Mouse (Mus musculus): ENCODE results near the gene Sppl3. TPM values are rescaled to one million over a fixed set of nuclear protein-coding genes. Genes with fewer than 3 reads are reported as not detected.

Sppl3 gene
- total RNA-seq, 2 experiments from 2014 or later = 85.2 to 87.0 TPM

DNA sequence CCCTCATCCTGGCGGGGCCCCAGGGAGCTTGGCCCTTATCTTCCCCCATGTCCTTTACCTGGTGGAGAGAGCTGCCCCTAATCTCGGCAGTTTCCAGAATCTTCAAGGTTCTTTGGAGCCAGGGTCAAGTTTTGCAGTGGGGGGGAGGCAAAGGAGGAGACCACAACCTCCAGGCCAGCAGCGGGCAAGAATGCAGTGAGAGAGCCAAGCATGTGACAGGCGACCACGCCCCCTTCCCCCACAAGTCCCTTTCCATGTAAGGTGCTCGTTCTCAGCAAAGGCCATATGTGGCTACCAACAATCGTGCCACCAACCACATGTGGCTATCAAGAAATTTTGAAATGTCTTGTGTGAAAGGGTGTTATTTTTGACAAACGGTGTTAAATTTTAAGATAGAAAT, 37.8 kb upstream of the Sppl3 start:
- Histone ChIP-seq H3K4me3 (no peak overlapping the region), H3K27ac (no peak overlapping the region)
- DNase-seq (ENCODE audit: extremely low spot score in 1 of 2, low spot score in 2 of 2) = no peak
- TF ChIP-seq CTCF (IDR thresholded peaks at IDR 0.05) = no peak
- intact Hi-C loops (cut with DNase I) = no loop called here

- no peak overlapping the region for H3K4me3 ChIP-seq
- TF ChIP-seq CTCF (IDR thresholded peaks at IDR 0.05) = no peak
- intact Hi-C loops (cut with DNase I) = loop anchor here (5.0 kb wide), 2 partner anchors 130 to 185 kb away; no protein-coding TSS in a partner anchor
- H3K27ac ChIP-seq = no peak overlapping the region
- no peak for DNase-seq (ENCODE audit: extremely low spot score in 1 of 2, low spot score in 2 of 2)
Measured at GRCm38 (mm10) chr5:114976935-114977334, 34.0 kb upstream of the Sppl3 start.

DNA sequence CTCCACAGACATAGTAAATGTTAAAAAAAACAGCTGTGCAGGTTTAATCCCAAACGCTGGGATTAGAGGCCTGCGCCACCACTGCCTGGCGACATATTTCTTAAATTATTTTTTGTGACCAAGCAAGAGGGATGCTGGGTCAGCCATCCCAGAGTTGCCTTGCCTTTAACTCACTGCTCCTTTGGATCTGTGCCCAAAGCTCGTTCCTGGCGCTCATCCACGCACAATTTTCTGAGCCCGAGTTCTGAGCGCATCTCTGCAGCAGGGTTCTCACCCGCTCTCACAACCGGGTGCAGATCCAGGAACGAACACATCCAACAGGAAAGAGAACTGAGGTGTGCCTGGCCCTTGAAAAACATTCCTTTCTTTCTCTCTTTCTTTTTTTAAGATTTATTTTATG, 32.5 kb upstream of the Sppl3 start:
- no peak for TF ChIP-seq CTCF (IDR thresholded peaks at IDR 0.05)
- DNase-seq (ENCODE audit: extremely low spot score in 1 of 2, low spot score in 2 of 2) = no peak
- no peak overlapping the region for H3K4me3 ChIP-seq
- H3K27ac ChIP-seq = no peak overlapping the region
- intact Hi-C loops (cut with DNase I) = loop anchor here (2.0 to 5.0 kb wide), 3 partner anchors 129 to 256 kb away; partner anchors contain the start of gene Pop5

GRCm38 (mm10) chr5:114978888-114979249, 32.1 kb upstream of the Sppl3 start:
- DNase-seq (ENCODE audit: extremely low spot score in 1 of 2, low spot score in 2 of 2) = no peak
- Histone ChIP-seq H3K27ac (no peak overlapping the region), H3K4me3 (peak overlapping the region; percentile 42; the same call in 1 of the 2 replicates)
- intact Hi-C loops (cut with DNase I) = loop anchor here (1.0 to 5.0 kb wide), 4 partner anchors 97 to 256 kb away; partner anchors contain the start of gene Pop5
- TF ChIP-seq CTCF (IDR thresholded peaks at IDR 0.05) = no peak

DNA sequence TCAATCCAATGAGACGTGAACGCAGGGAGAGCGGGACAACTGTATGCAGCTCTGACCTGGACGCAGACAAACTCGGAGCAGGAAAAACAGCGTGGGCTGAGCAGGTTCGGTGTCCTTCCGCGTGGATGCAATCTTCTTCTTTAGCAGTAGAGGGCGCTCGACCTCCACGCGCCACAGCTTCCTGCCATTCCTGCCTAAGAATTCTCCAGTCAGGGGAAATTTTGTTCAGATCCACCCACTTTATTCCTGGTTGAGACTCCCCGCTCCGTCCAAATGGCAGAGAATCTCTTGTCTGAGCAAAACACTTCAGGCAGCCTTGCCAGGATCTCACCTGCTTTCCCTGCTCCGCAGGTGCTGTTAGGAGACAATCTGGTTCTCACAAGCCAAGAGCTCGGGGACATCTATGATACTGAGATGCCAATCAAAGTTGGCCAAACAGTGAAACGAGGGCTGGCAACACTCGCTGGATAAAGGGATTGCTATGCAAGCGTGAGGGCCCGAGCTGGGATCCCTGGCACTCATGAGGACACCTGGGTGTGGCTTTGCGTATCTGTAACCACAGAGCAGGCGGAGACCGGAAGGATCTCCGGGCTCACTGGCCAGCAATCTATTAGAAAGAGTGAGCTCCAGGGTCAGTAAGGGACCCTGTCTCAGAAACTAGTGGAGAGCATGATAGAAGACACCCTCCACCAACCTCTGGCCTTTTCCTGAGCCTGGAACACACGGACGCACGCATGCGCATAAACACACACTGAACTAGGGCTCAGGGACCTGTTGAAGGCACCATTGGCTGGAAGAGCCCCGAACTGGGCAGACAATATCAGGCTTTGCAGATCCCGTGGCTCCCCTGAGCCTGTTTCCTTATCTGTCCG, 31.5 kb upstream of the Sppl3 start:
- DNase-seq (ENCODE audit: extremely low spot score in 1 of 2, low spot score in 2 of 2) = peak; percentile 79 to 81
- Histone ChIP-seq H3K27ac (no peak overlapping the region), H3K4me3 (peak overlapping the region; percentile 42)
- peak; percentile 96 for TF ChIP-seq CTCF (IDR thresholded peaks at IDR 0.05)
- intact Hi-C loops (cut with DNase I) = loop anchor here (1.0 to 5.0 kb wide), 4 partner anchors 97 to 255 kb away; partner anchors contain the start of gene Pop5

GRCm38 (mm10) chr5:114980122-114980748, 30.7 kb upstream of the Sppl3 start:
- intact Hi-C loops (cut with DNase I) = no loop called here
- no peak for DNase-seq (ENCODE audit: extremely low spot score in 1 of 2, low spot score in 2 of 2)
- TF ChIP-seq CTCF (IDR thresholded peaks at IDR 0.05) = no peak
- peak overlapping the region; percentile 42; the same call in 1 of the 2 replicates for H3K4me3 ChIP-seq
- H3K27ac ChIP-seq = no peak overlapping the region

GRCm38 (mm10) chr5:114982001-114982400, 28.9 kb upstream of the Sppl3 start:
- Histone ChIP-seq H3K4me3 (no peak overlapping the region), H3K27ac (no peak overlapping the region)
- no peak for TF ChIP-seq CTCF (IDR thresholded peaks at IDR 0.05)
- DNase-seq (ENCODE audit: extremely low spot score in 1 of 2, low spot score in 2 of 2) = no peak
- intact Hi-C loops (cut with DNase I) = no loop called here

- no peak overlapping the region for H3K4me3 ChIP-seq
- no peak overlapping the region for H3K27ac ChIP-seq
- TF ChIP-seq CTCF (IDR thresholded peaks at IDR 0.05) = no peak
- no peak for DNase-seq (ENCODE audit: extremely low spot score in 1 of 2, low spot score in 2 of 2)
- intact Hi-C loops (cut with DNase I) = no loop called here
Measured at GRCm38 (mm10) chr5:114985074-114985473, 25.9 kb upstream of the Sppl3 start.

DNA sequence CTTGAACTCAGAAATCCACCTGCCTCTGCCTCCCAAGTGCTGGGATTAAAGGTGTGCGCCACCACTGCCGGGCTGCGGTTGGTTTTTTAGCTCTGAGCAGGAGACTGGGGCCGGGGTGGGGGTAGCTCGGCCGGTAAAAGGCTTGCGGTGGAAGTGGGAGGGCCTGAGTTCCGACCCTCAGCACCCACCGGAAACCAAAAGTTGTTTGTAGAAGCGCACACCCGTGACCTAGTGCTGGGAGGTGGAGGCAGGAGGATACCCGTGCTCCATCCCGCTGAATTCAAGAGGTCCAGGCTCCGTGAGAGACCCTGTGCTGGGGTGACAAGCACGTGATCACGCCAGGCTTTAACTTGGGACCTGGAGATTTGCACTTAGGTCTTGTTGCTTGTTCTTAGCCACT, 14.5 kb upstream of the Sppl3 start:
- no peak for TF ChIP-seq CTCF (IDR thresholded peaks at IDR 0.05)
- no peak for DNase-seq (ENCODE audit: extremely low spot score in 1 of 2, low spot score in 2 of 2)

DNA sequence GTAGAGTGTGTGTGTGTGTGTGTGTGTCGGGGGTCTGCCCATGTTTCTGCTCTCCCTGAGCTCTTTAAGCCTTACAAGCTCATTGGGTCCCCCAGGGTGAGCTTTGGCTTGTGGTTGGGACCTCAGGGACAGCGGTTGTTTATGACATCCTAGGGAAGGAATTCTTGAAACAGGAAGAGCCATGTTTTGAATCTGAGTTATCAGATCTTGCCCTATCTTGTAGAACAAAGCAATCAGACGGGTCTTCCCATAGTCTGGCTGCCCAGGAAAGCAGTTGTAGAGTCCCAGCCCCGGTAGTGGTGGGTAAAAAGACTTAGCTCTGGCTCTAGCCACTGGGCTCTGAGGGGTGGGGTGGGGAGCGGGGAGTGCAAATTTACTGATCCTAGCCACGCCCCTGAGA, 13.6 kb upstream of the Sppl3 start:
- no peak for DNase-seq (ENCODE audit: extremely low spot score in 1 of 2, low spot score in 2 of 2)
- no peak for TF ChIP-seq CTCF (IDR thresholded peaks at IDR 0.05)
- intact Hi-C loops (cut with DNase I) = no loop called here
- H3K4me3 ChIP-seq = no peak overlapping the region
- no peak overlapping the region for H3K27ac ChIP-seq

More for the DNA sequence above, 14.5 kb upstream of the Sppl3 start:
- Histone ChIP-seq H3K4me3 (no peak overlapping the region), H3K27ac (no peak overlapping the region)
- intact Hi-C loops (cut with DNase I) = no loop called here

- no peak for TF ChIP-seq CTCF (IDR thresholded peaks at IDR 0.05)
- intact Hi-C loops (cut with DNase I) = no loop called here
- Histone ChIP-seq H3K4me3 (no peak overlapping the region), H3K27ac (no peak overlapping the region)
- DNase-seq (ENCODE audit: extremely low spot score in 1 of 2, low spot score in 2 of 2) = no peak
Measured at GRCm38 (mm10) chr5:115000503-115000902, 10.4 kb upstream of the Sppl3 start.

DNA sequence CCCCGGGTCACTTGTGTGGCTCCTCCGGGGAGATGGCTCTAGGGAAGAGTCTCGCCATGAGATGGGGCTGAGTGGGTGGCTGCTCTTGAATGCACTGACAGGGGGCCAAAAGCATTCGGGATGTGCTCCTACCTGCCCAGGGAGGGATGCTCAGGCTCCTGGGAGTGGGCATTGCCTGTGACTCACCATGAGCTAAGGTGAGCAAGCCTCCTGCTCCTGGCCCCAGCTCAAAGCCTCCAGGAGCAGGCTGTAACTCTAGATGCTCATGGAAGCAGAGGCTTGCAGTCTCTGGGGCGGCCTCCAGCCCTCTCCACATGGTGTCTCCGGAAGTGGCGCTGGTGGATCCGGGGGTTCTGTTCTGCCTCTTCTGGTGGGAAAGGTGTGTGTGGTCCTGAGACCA, 9.5 kb upstream of the Sppl3 start:
- intact Hi-C loops (cut with DNase I) = no loop called here
- H3K27ac ChIP-seq = no peak overlapping the region
- no peak overlapping the region for H3K4me3 ChIP-seq
- no peak for TF ChIP-seq CTCF (IDR thresholded peaks at IDR 0.05)
- DNase-seq (ENCODE audit: extremely low spot score in 1 of 2, low spot score in 2 of 2) = no peak

Data from left cerebral cortex, adult 2 months (tissue).